Mouse (Mus musculus): Measurements from ENCODE around the gene Slain1.

Gene Slain1

GRCm38 (mm10) chr14:103649896-103650334 is at the start of gene Slain1:
Gene Slain1, plus strand, starts transcription at chr14:103650228.
- DNase-seq, result peak; percentile 97

- DNase-seq, result no peak
These were observed 42.0 kb upstream of the Slain1 start for GRCm38 (mm10) chr14:103608063-103608462.

GRCm38 (mm10) chr14:103613573-103614271 is 36.3 kb upstream of the Slain1 start:
- no peak for DNase-seq

GRCm38 (mm10) chr14:103614272-103614587 is 35.8 kb upstream of the Slain1 start:
- DNase-seq, result no peak

- DNase-seq, result no peak
These were observed 30.3 kb upstream of the Slain1 start for GRCm38 (mm10) chr14:103619756-103620155.

- no peak for DNase-seq
These were observed 28.8 kb upstream of the Slain1 start for GRCm38 (mm10) chr14:103621207-103621606.

GRCm38 (mm10) chr14:103626100-103626499 is 23.9 kb upstream of the Slain1 start:
- no peak for DNase-seq

- no peak for DNase-seq
These were observed 20.2 kb upstream of the Slain1 start for GRCm38 (mm10) chr14:103629639-103630364.

GRCm38 (mm10) chr14:103630545-103630944 is 19.5 kb upstream of the Slain1 start:
- DNase-seq, result no peak

- DNase-seq, result no peak
These were observed 6.1 kb upstream of the Slain1 start for GRCm38 (mm10) chr14:103643933-103644332.

GRCm38 (mm10) chr14:103647981-103648380 is 2.0 kb upstream of the Slain1 start:
- DNase-seq, result no peak

- DNase-seq, result peak; percentile 28
These were observed 1.3 kb upstream of the Slain1 start for GRCm38 (mm10) chr14:103648623-103649255.

GRCm38 (mm10) chr14:103649302-103649701 is 726 bp upstream of the Slain1 start:
- no peak for DNase-seq

- DNase-seq, result peak; percentile 87
These were observed 529 bp downstream of the Slain1 start for GRCm38 (mm10) chr14:103650413-103651101.

GRCm38 (mm10) chr14:103651106-103651505 is 1.1 kb downstream of the Slain1 start:
- no peak for DNase-seq

- DNase-seq, result no peak
These were observed 1.5 kb downstream of the Slain1 start for GRCm38 (mm10) chr14:103651562-103651961.

- DNase-seq, result no peak
These were observed 2.5 kb downstream of the Slain1 start for GRCm38 (mm10) chr14:103652524-103652923.

- DNase-seq, result no peak
These were observed 3.8 kb downstream of the Slain1 start for GRCm38 (mm10) chr14:103653800-103654199.

GRCm38 (mm10) chr14:103655448-103655847 is 5.4 kb downstream of the Slain1 start:
- no peak for DNase-seq

- DNase-seq, result no peak
These were observed 7.8 kb downstream of the Slain1 start for GRCm38 (mm10) chr14:103657876-103658275.

- DNase-seq, result no peak
These were observed 13.0 kb downstream of the Slain1 start for GRCm38 (mm10) chr14:103663026-103663425.

- peak; percentile 33 for DNase-seq
These were observed 14.4 kb downstream of the Slain1 start for GRCm38 (mm10) chr14:103664391-103664790.

GRCm38 (mm10) chr14:103666347-103666954 is 16.4 kb downstream of the Slain1 start:
- DNase-seq, result no peak
